Mouse (Mus musculus) naive thymus-derived CD4-positive, alpha-beta T cell, adult 5 months (primary cell): ENCODE results near the gene Olfr839-ps1. TPM values are rescaled to one million over a fixed set of nuclear protein-coding genes. Genes with fewer than 3 reads are reported as not detected.

Experiments
- polyA plus RNA-seq: library from polyadenylated mRNA; unstranded; fragments of 100-300 nt; shearing (Covaris generic); gene quantifications from one replicate; pipeline ENCODE4 v1.2.1, GENCODE M21; 2017

The Olfr839-ps1 gene
- not detected for polyA plus RNA-seq

DNA sequence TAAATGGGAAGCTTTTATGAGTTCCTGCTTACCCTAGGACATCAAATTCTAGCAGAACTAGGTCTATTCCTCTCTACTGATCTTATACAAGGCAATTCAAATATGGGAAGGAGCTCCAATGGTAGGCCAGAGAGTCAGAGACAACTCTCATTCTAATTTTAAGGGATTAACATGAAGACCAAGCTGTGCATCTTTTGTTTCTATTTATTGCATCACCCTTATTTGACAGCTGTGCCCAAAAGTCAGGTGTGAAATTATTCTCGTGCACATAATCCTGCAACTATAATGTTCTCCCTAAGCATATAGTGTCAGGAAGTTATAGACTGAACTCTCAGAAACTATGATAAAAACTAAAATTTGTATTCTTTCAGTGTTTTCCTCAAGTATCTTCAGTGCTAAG, at the start of gene Olfr839-ps1:
Gene Olfr839-ps1 (minus strand): TSS at position 101 of the 400 bp plus-strand sequence.

DNA sequence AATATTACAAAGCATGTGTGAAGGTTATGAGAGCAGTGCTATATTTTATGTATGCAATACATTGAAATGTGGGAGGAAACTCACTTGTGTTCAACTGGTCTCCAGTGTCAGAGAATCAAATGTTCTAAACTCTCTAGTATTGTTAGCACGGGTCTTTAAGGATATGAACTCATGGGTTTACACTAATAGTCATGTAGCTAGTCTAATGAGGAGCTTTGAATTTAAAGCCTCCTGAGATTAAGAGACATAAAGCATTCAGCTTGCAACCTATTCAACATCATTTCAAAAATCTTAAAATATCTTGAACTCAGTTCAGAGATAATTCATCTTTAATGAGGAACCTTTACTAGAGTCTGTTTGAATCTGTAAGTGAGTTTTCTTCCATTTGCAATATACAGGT, 41.1 kb downstream of the Olfr839-ps1 start, which contains the start of gene Olfr837:
Gene Olfr837 (plus strand): TSS at position 301 of the 400 bp plus-strand sequence.

DNA sequence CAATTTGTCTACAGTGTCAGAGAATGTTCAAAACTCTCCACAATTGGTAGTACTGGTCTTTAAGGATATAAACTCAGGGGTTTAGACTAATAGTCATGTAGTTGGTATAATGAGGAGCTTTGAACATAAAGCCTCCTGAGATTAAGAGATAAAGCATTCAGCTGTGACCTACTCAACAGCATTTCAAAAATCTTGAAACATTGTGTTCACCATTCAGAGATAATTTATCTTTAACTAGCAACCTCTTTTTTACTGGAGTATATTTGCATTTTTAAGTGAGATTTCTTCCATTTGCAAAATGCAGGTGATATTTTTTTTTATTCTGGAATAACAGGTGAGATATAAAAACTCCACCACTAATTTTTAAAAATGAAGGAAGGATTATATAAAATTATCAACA, 57.0 kb downstream of the Olfr839-ps1 start, which contains the start of gene Olfr836:
Gene Olfr836 (plus strand): TSS at position 301 of the 400 bp plus-strand sequence.

Other genes with a start within 250 kb of the Olfr839-ps1 start
- not detected for gene Olfr832, start 240.2 kb downstream of the Olfr839-ps1 start, polyA plus RNA-seq
- gene Olfr834, start 189.3 kb downstream of the Olfr839-ps1 start, polyA plus RNA-seq = not detected
- not detected for gene Olfr835, start 144.6 kb downstream of the Olfr839-ps1 start, polyA plus RNA-seq
- 0.14 TPM for gene Olfr836, start 56.9 kb downstream of the Olfr839-ps1 start, polyA plus RNA-seq
- gene Olfr837, start 41.0 kb downstream of the Olfr839-ps1 start, polyA plus RNA-seq = not detected
- gene Olfr843, start 74.7 kb upstream of the Olfr839-ps1 start, polyA plus RNA-seq = not detected
- not detected for gene Olfr844, start 139.0 kb upstream of the Olfr839-ps1 start, polyA plus RNA-seq
- not detected for gene Olfr845, start 159.1 kb upstream of the Olfr839-ps1 start, polyA plus RNA-seq
- gene Olfr846, start 186.7 kb upstream of the Olfr839-ps1 start, polyA plus RNA-seq = not detected
- not detected for gene Olfr847, start 201.4 kb upstream of the Olfr839-ps1 start, polyA plus RNA-seq